Mouse (Mus musculus) hindlimb bud, embryonic 11.5 days (tissue): ENCODE data around the gene Vsnl1.

ENCODE experiments used
- DNase-seq: peaks from one replicate; pipeline ENCODE4 v3.0.0-alpha.2; 2012; ENCODE audit warnings: low read depth, low spot score; ENCODE audit errors: extremely low spot score

Vsnl1 gene

DNA sequence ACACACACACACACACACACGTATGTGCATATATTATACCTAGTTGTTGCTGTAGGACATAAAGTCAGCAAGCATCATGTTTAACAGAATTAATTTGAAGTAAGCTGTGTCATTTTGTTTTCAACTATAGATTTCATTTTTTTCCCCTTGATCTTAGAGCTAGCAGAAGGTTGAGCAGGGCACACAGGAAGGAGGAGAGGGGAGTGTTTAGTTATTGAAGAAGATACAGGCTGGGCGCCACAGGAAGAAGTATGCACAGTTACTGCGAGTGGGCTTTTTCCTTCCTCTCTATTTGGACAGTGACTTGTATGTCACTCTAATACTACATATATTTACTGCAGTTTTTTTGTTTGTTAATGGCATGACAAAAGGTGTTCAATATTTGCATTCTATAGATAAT is 156.5 kb downstream of the Vsnl1 start:
- DNase-seq: no peak

DNA sequence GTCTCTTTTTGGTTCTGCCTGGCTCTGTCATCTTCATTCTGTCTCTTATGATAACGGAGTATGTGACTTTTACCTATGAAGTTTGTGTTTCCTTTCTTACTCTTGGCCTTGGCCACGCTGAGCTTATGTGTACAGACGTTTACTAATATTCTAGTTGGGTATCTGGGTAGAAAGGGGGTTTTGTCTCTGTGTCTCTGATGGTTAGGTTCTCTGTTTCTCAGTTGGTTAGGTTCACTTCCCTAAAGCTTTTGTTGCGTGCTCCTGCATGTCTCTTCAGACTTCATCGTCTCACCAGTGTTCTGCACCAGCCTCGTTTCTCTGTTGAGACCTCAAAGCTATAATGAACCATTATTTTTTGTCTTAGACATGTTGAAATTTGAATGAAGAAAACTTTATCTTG is 159.2 kb downstream of the Vsnl1 start:
- DNase-seq: no peak

DNA sequence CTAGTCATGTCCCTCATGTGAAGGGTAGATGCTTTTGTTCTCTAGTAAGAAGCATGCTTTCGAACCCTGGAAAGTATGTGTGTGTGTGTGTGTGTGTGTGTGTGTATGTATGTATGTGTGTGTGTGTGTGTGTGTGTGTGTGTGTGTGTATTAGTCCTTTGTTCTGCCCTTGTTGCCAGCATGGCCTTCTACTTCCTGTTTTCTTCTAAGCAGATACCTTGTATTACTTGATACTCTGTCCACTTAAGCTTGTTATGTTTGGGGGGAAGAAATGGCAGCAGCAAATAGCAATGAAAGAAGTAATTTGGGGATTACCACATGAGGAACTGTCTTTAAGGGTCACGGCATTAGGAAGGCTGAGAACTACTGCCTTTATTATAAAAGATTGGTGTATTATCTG is 159.8 kb downstream of the Vsnl1 start:
- DNase-seq: no peak
